Mouse (Mus musculus): ENCODE measurements around the gene Os9. TPM values are rescaled to one million over a fixed set of nuclear protein-coding genes. Genes with fewer than 3 reads are reported as not detected.
"Not testable (repeated sequence)": the region's sequence is repeated elsewhere in the genome, so short reads cannot be mapped to it uniquely, and the experiment has no call there.

Gene Os9
- 100 to 1,000 TPM; 111 to 116 TPM for total RNA-seq (2021)
- long read RNA-seq, experiment 1, transcript Os9-201 (14 exons, 2,458 nt), result major isoform, 100 of 208 reads
- long read RNA-seq, experiment 1, transcript Os9-202 (15 exons, 2,627 nt), result minor isoform, 58 of 208 reads
- long read RNA-seq, experiment 1, partial matches to known transcripts, result 28 of 208 reads
- long read RNA-seq, experiment 1, other reads (novel, unspliced or antisense), result 22 of 208 reads
- long read RNA-seq, experiment 2, transcript Os9-202 (15 exons, 2,627 nt), result minor isoform, 62 of 197 reads
- long read RNA-seq, experiment 2, transcript Os9-201 (14 exons, 2,458 nt), result major isoform, 101 of 197 reads
- long read RNA-seq, experiment 2, partial matches to known transcripts, result 14 of 197 reads
- long read RNA-seq, experiment 2, other reads (novel, unspliced or antisense), result 20 of 197 reads

GRCm38 (mm10) chr10:127121066-127121477 is at the start of gene Os9:
Gene Os9, minus strand, starts transcription at chr10:127121131.
- intact Hi-C loops (cut with DNase I), result loop anchor here (5.0 kb wide), 1 partner anchor 106 kb away; no protein-coding TSS in a partner anchor

GRCm38 (mm10) chr10:127170002-127170401 is 49.1 kb upstream of the Os9 start:
- no peak for DNase-seq (ENCODE audit: low spot score in 2 of 2)
- intact Hi-C loops (cut with DNase I), result loop anchor here (5.0 kb wide), 1 partner anchor 93 kb away; the partner anchor contains the start of gene Agap2

More at GRCm38 (mm10) chr10:127121066-127121477, at the start of gene Os9:
- peak; percentile 97 to 99 for DNase-seq (ENCODE audit: low spot score in 2 of 2)

GRCm38 (mm10) chr10:127167614-127168192 is 46.8 kb upstream of the Os9 start:
- intact Hi-C loops (cut with DNase I), result no loop called here
- no peak for DNase-seq (ENCODE audit: low spot score in 2 of 2)

GRCm38 (mm10) chr10:127166771-127167613 is 46.1 kb upstream of the Os9 start:
- intact Hi-C loops (cut with DNase I), result no loop called here
- no peak for DNase-seq (ENCODE audit: low spot score in 2 of 2)

- intact Hi-C loops (cut with DNase I), result no loop called here
- DNase-seq (ENCODE audit: low spot score in 2 of 2), result no peak
These were observed 45.4 kb upstream of the Os9 start for GRCm38 (mm10) chr10:127166404-127166715.

- DNase-seq (ENCODE audit: low spot score in 2 of 2), result no peak
- intact Hi-C loops (cut with DNase I), result loop anchor here (2.0 kb wide), 1 partner anchor 43 kb away; no protein-coding TSS in a partner anchor
These were observed 44.9 kb upstream of the Os9 start for GRCm38 (mm10) chr10:127165654-127166403.

GRCm38 (mm10) chr10:127165354-127165653 is 44.4 kb upstream of the Os9 start:
- intact Hi-C loops (cut with DNase I), result loop anchor here (2.0 kb wide), 1 partner anchor 43 kb away; no protein-coding TSS in a partner anchor
- DNase-seq (ENCODE audit: low spot score in 2 of 2), result no peak

- intact Hi-C loops (cut with DNase I), result loop anchor here (2.0 kb wide), 1 partner anchor 42 kb away; no protein-coding TSS in a partner anchor
These were observed 43.9 kb upstream of the Os9 start, which contains the start of gene B4galnt1 for GRCm38 (mm10) chr10:127164631-127165353. Gene B4galnt1, plus strand, starts transcription at chr10:127165225.

GRCm38 (mm10) chr10:127164190-127164589 is 43.3 kb upstream of the Os9 start:
- intact Hi-C loops (cut with DNase I), result loop anchor here (2.0 kb wide), 1 partner anchor 41 kb away; no protein-coding TSS in a partner anchor
- DNase-seq (ENCODE audit: low spot score in 2 of 2), result no peak

More at GRCm38 (mm10) chr10:127164631-127165353, 43.9 kb upstream of the Os9 start, which contains the start of gene B4galnt1:
- peak; percentile 81 to 85 for DNase-seq (ENCODE audit: low spot score in 2 of 2)

- DNase-seq (ENCODE audit: low spot score in 2 of 2); intact Hi-C loops (cut with DNase I): not testable (repeated sequence)
These were observed 41.9 kb upstream of the Os9 start for GRCm38 (mm10) chr10:127162771-127163261.

- intact Hi-C loops (cut with DNase I), result no loop called here
- DNase-seq (ENCODE audit: low spot score in 2 of 2), result no peak
These were observed 39.8 kb upstream of the Os9 start for GRCm38 (mm10) chr10:127160728-127161127.

GRCm38 (mm10) chr10:127160081-127160480 is 39.1 kb upstream of the Os9 start:
- peak in 1 of 2 experiments; percentile 43 for DNase-seq (ENCODE audit: low spot score in 2 of 2)
- intact Hi-C loops (cut with DNase I), result no loop called here

- DNase-seq (ENCODE audit: low spot score in 2 of 2), result no peak
- intact Hi-C loops (cut with DNase I), result no loop called here
These were observed 37.5 kb upstream of the Os9 start for GRCm38 (mm10) chr10:127158471-127158870.

- intact Hi-C loops (cut with DNase I), result no loop called here
- no peak for DNase-seq (ENCODE audit: low spot score in 2 of 2)
These were observed 35.6 kb upstream of the Os9 start for GRCm38 (mm10) chr10:127156511-127156910.

GRCm38 (mm10) chr10:127156089-127156488 is 35.2 kb upstream of the Os9 start:
- no peak for DNase-seq (ENCODE audit: low spot score in 2 of 2)
- intact Hi-C loops (cut with DNase I), result no loop called here

GRCm38 (mm10) chr10:127154652-127155051 is 33.7 kb upstream of the Os9 start:
- DNase-seq (ENCODE audit: low spot score in 2 of 2), result no peak
- intact Hi-C loops (cut with DNase I), result no loop called here

GRCm38 (mm10) chr10:127154241-127154640 is 33.3 kb upstream of the Os9 start:
- intact Hi-C loops (cut with DNase I), result no loop called here

GRCm38 (mm10) chr10:127153323-127153722 is 32.4 kb upstream of the Os9 start:
- no peak for DNase-seq (ENCODE audit: low spot score in 2 of 2)
- intact Hi-C loops (cut with DNase I), result no loop called here

More at GRCm38 (mm10) chr10:127154241-127154640, 33.3 kb upstream of the Os9 start:
- DNase-seq (ENCODE audit: low spot score in 2 of 2), result no peak

Measured in left cerebral cortex, postnatal 14 days (tissue).